Mouse (Mus musculus) layer of hippocampus, adult 2 months (tissue): ENCODE results near the gene Slc28a1. TPM values are rescaled to one million over a fixed set of nuclear protein-coding genes. Genes with fewer than 3 reads are reported as not detected.

Experiments used
- DNase-seq, 2 experiments: peaks; one replicate each; pipeline ENCODE4 v3.0.0; 2022; ENCODE audit warnings: low spot score in 2 of 2
- H3K27ac ChIP-seq: fragments of 200-600 bp; 2 replicates; pipeline ENCODE4 v1.8.1; 2022
- H3K4me3 ChIP-seq: fragments of 200-600 bp; 2 replicates; pipeline ENCODE4 v1.8.1; 2022; ENCODE audit warnings: mild to moderate bottlenecking
- CTCF ChIP-seq: fragments of 200-600 bp; conservative IDR thresholded peaks from 2 replicates; pipeline ENCODE4 v1.8.1; 2022; ENCODE audit warnings: antibody characterized with exemption, mild to moderate bottlenecking, moderate library complexity
- long read RNA-seq, 2 experiments: library from polyadenylated mRNA; stranded (forward); transcript quantifications; one replicate each; pipeline ENCODE4 v2.0.0; 2021; ENCODE audit warnings: borderline mapping rate in 2 of 2
- total RNA-seq, 2 experiments: library from RNA; stranded (reverse); gene quantifications; 2 replicates each; pipeline ENCODE4 v1.2.3; 2021

Gene Slc28a1
- total RNA-seq, result not detected
- long read RNA-seq, experiment 1, result 0 reads
- long read RNA-seq, experiment 2, result 0 reads

- no peak within 1 kb of the TSS for H3K27ac ChIP-seq
- no peak within 1 kb of the TSS for H3K4me3 ChIP-seq
- no peak for TF ChIP-seq CTCF
- DNase-seq, result no peak
These were observed at the start of gene Slc28a1 for GRCm38 (mm10) chr7:81114555-81114954. Slc28a1 (plus strand) TSS chr7:81114799.

- Histone ChIP-seq H3K4me3 (no peak overlapping the region), H3K27ac (no peak overlapping the region)
- TF ChIP-seq CTCF, result no peak
- no peak for DNase-seq
These were observed 47.9 kb upstream of the Slc28a1 start for GRCm38 (mm10) chr7:81066714-81067113.

GRCm38 (mm10) chr7:81072463-81072862, 42.1 kb upstream of the Slc28a1 start:
- TF ChIP-seq CTCF, result no peak
- Histone ChIP-seq H3K27ac (no peak overlapping the region), H3K4me3 (no peak overlapping the region)
- DNase-seq, result peak in 1 of 2 experiments; percentile 32

GRCm38 (mm10) chr7:81073273-81073672, 41.3 kb upstream of the Slc28a1 start:
- no peak overlapping the region for H3K4me3 ChIP-seq
- peak; percentile 59 for TF ChIP-seq CTCF
- DNase-seq, result no peak
- no peak overlapping the region for H3K27ac ChIP-seq

- Histone ChIP-seq H3K27ac (no peak overlapping the region), H3K4me3 (no peak overlapping the region)
- DNase-seq, result no peak
- TF ChIP-seq CTCF, result no peak
These were observed 40.1 kb upstream of the Slc28a1 start for GRCm38 (mm10) chr7:81074546-81074945.

GRCm38 (mm10) chr7:81075299-81075698, 39.3 kb upstream of the Slc28a1 start:
- Histone ChIP-seq H3K27ac (no peak overlapping the region), H3K4me3 (no peak overlapping the region)
- no peak for DNase-seq
- TF ChIP-seq CTCF, result no peak

GRCm38 (mm10) chr7:81075732-81076131, 38.9 kb upstream of the Slc28a1 start:
- no peak for DNase-seq
- H3K27ac ChIP-seq, result no peak overlapping the region
- H3K4me3 ChIP-seq, result no peak overlapping the region
- TF ChIP-seq CTCF, result no peak

GRCm38 (mm10) chr7:81077009-81077408, 37.6 kb upstream of the Slc28a1 start:
- H3K4me3 ChIP-seq, result no peak overlapping the region
- DNase-seq, result no peak
- no peak for TF ChIP-seq CTCF
- no peak overlapping the region for H3K27ac ChIP-seq

GRCm38 (mm10) chr7:81078740-81079139, 35.9 kb upstream of the Slc28a1 start:
- H3K4me3 ChIP-seq, result no peak overlapping the region
- DNase-seq, result no peak
- no peak for TF ChIP-seq CTCF
- no peak overlapping the region for H3K27ac ChIP-seq

GRCm38 (mm10) chr7:81093420-81093965, 21.1 kb upstream of the Slc28a1 start:
- Histone ChIP-seq H3K27ac (no peak overlapping the region), H3K4me3 (no peak overlapping the region)
- DNase-seq, result no peak
- no peak for TF ChIP-seq CTCF

GRCm38 (mm10) chr7:81094104-81094757, 20.4 kb upstream of the Slc28a1 start:
- TF ChIP-seq CTCF, result no peak
- no peak overlapping the region for H3K27ac ChIP-seq
- DNase-seq, result no peak
- H3K4me3 ChIP-seq, result no peak overlapping the region

- Histone ChIP-seq H3K27ac (no peak overlapping the region), H3K4me3 (no peak overlapping the region)
- no peak for TF ChIP-seq CTCF
- DNase-seq, result no peak
These were observed 14.3 kb upstream of the Slc28a1 start for GRCm38 (mm10) chr7:81100341-81100740.

GRCm38 (mm10) chr7:81102854-81103253, 11.7 kb upstream of the Slc28a1 start:
- no peak for DNase-seq
- Histone ChIP-seq H3K27ac (no peak overlapping the region), H3K4me3 (no peak overlapping the region)
- TF ChIP-seq CTCF, result no peak

GRCm38 (mm10) chr7:81105525-81105924, 9.1 kb upstream of the Slc28a1 start:
- TF ChIP-seq CTCF, result no peak
- DNase-seq, result no peak
- Histone ChIP-seq H3K4me3 (no peak overlapping the region), H3K27ac (no peak overlapping the region)
